Mouse (Mus musculus) hindbrain, embryonic 13.5 days (tissue): ENCODE data around the gene Rassf3. TPM values are rescaled to one million over a fixed set of nuclear protein-coding genes. Genes with fewer than 3 reads are reported as not detected.
A peak's percentile ranks its signal among the peaks of the same experiment; 100 is the strongest.

Experiments used
- ATAC-seq: fragments of 200-750 bp; cut with Nextera tagmentation; 2 replicates; pipeline ENCODE4 v1.8.0; 2017; ENCODE audit warnings: moderate TSS enrichment; ENCODE audit not compliant: low FRiP score
- H3K27ac ChIP-seq: fragments of 300-500 bp; sonication (generic); 2 replicates; pipeline ENCODE4 v1.5.1; 2015; ENCODE audit warnings: inconsistent platforms, mild to moderate bottlenecking, moderate library complexity
- H3K27me3 ChIP-seq: fragments of 300-500 bp; sonication (generic); 2 replicates; pipeline ENCODE4 v1.6.1; 2015; ENCODE audit warnings: mild to moderate bottlenecking, inconsistent platforms
- H3K36me3 ChIP-seq: fragments of 300-500 bp; sonication (generic); 2 replicates; pipeline ENCODE4 v1.6.1; 2015; ENCODE audit warnings: mild to moderate bottlenecking, inconsistent platforms
- H3K4me1 ChIP-seq: fragments of 300-500 bp; sonication (generic); replicated peaks from 2 replicates; pipeline ENCODE4 v1.6.1; 2015; ENCODE audit warnings: inconsistent platforms
- H3K4me2 ChIP-seq: fragments of 300-500 bp; sonication (generic); 2 replicates; pipeline ENCODE4 v1.6.1; 2015; ENCODE audit warnings: inconsistent platforms, mild to moderate bottlenecking, moderate library complexity
- H3K4me3 ChIP-seq: fragments of 300-500 bp; sonication (generic); 2 replicates; pipeline ENCODE4 v1.5.1; 2015; ENCODE audit warnings: mild to moderate bottlenecking, inconsistent platforms
- H3K9ac ChIP-seq: fragments of 300-500 bp; sonication (generic); 2 replicates; pipeline ENCODE4 v1.6.1; 2015; ENCODE audit warnings: mild to moderate bottlenecking, inconsistent platforms
- H3K9me3 ChIP-seq: fragments of 300-500 bp; sonication (generic); 2 replicates; pipeline ENCODE4 v1.6.1; 2016; ENCODE audit warnings: inconsistent platforms
- WGBS: fragments of 180-500 bp; shearing (Covaris S2); methylation state at CpG from one replicate; pipeline ENCODE4 v1.1.7; 2015; 5-methylcytosine and 5-hydroxymethylcytosine counted together
- polyA plus RNA-seq: library from polyadenylated mRNA; unstranded; fragments of >200 nt; fragmentation: Nextera tagmentation; extraction: Ambion mirVana; gene quantifications from 2 replicates; pipeline ENCODE4 v1.2.1, GENCODE M21; 2015

The Rassf3 gene
- 5.2 and 5.3 TPM in 2 replicates for polyA plus RNA-seq

- peaks cover 38% of the 10 kb centered on the region for H3K4me1 ChIP-seq
- ATAC-seq: peak; percentile 90
- 1% methylated on average over 33 of the region's 62 CpGs for WGBS
- H3K4me3 ChIP-seq: peak within 1 kb of the TSS; percentile 59
- H3K9ac ChIP-seq: peak within 1 kb of the TSS; percentile 77
- H3K4me2 ChIP-seq: peak within 1 kb of the TSS; percentile 96
- peak within 1 kb of the TSS; percentile 42 for H3K27ac ChIP-seq
- no peaks in the 10 kb centered on the region for H3K36me3 ChIP-seq
- no peaks in the 10 kb centered on the region for H3K9me3 ChIP-seq
- peaks cover 27% of the 10 kb centered on the region for H3K27me3 ChIP-seq
These were observed at the start of gene Rassf3 for GRCm38 (mm10) chr10:121476190-121476967. Rassf3 (minus strand) TSS chr10:121476347.

GRCm38 (mm10) chr10:121520923-121521585 is 44.9 kb upstream of the Rassf3 start:
- Histone ChIP-seq H3K4me1 (peaks cover 13% of the 10 kb centered on the region; the same call in 1 of the 2 replicates), H3K27me3 (no peaks in the 10 kb centered on the region), H3K9me3 (no peaks in the 10 kb centered on the region), H3K27ac (peak overlapping the region; percentile 25; the same call in 1 of the 2 replicates), H3K4me2 (peak overlapping the region; percentile 6; the same call in 1 of the 2 replicates), H3K4me3 (no peak overlapping the region), H3K36me3 (no peaks in the 10 kb centered on the region), H3K9ac (no peak overlapping the region)
- peak; percentile 24; the same call in 1 of the 2 replicates for ATAC-seq
- 11% methylated on average over 12 of the region's 12 CpGs for WGBS

- no peaks in the 10 kb centered on the region for H3K9me3 ChIP-seq
- no peak overlapping the region for H3K27ac ChIP-seq
- no peak overlapping the region for H3K9ac ChIP-seq
- WGBS: 79% methylated on average over 2 of the region's 2 CpGs
- H3K27me3 ChIP-seq: no peaks in the 10 kb centered on the region
- peaks cover 14% of the 10 kb centered on the region; the same call in 1 of the 2 replicates for H3K4me1 ChIP-seq
- H3K4me2 ChIP-seq: no peak overlapping the region
- no peaks in the 10 kb centered on the region for H3K36me3 ChIP-seq
- no peak for ATAC-seq
- H3K4me3 ChIP-seq: no peak overlapping the region
These were observed 43.6 kb upstream of the Rassf3 start for GRCm38 (mm10) chr10:121519710-121520109.

GRCm38 (mm10) chr10:121516008-121516600 is 40.0 kb upstream of the Rassf3 start:
- no peak overlapping the region for H3K4me2 ChIP-seq
- peak; percentile 59 for ATAC-seq
- H3K27ac ChIP-seq: no peak overlapping the region
- no peaks in the 10 kb centered on the region for H3K27me3 ChIP-seq
- no peaks in the 10 kb centered on the region for H3K36me3 ChIP-seq
- no peak overlapping the region for H3K4me3 ChIP-seq
- 32% methylated on average over 18 of the region's 18 CpGs for WGBS
- no peaks in the 10 kb centered on the region for H3K9me3 ChIP-seq
- peaks cover 7% of the 10 kb centered on the region; the same call in 1 of the 2 replicates for H3K4me1 ChIP-seq
- H3K9ac ChIP-seq: no peak overlapping the region

- ATAC-seq: 0 out of 2 replicates have a peak, but pooled peaks have one; percentile 11
- no peak overlapping the region for H3K4me3 ChIP-seq
- H3K36me3 ChIP-seq: no peaks in the 10 kb centered on the region
- H3K9ac ChIP-seq: no peak overlapping the region
- H3K27ac ChIP-seq: no peak overlapping the region
- H3K4me2 ChIP-seq: peak overlapping the region; percentile 11; the same call in 1 of the 2 replicates
- H3K9me3 ChIP-seq: no peaks in the 10 kb centered on the region
- H3K27me3 ChIP-seq: no peaks in the 10 kb centered on the region
- peaks cover 32% of the 10 kb centered on the region for H3K4me1 ChIP-seq
- WGBS: 23% methylated on average over 24 of the region's 24 CpGs
These were observed 33.9 kb upstream of the Rassf3 start for GRCm38 (mm10) chr10:121509751-121510643.

- ATAC-seq: no peak
- H3K9me3 ChIP-seq: no peaks in the 10 kb centered on the region
- 92% methylated on average over 16 of the region's 16 CpGs for WGBS
These were observed 31.8 kb upstream of the Rassf3 start for GRCm38 (mm10) chr10:121507755-121508544.

GRCm38 (mm10) chr10:121506731-121507583 is 30.8 kb upstream of the Rassf3 start:
- peak overlapping the region; percentile 79; the same call in 1 of the 2 replicates for H3K27ac ChIP-seq

More at GRCm38 (mm10) chr10:121507755-121508544, 31.8 kb upstream of the Rassf3 start:
- Histone ChIP-seq H3K9ac (no peak overlapping the region), H3K36me3 (no peaks in the 10 kb centered on the region), H3K27me3 (no peaks in the 10 kb centered on the region), H3K4me3 (no peak overlapping the region), H3K4me2 (no peak overlapping the region), H3K4me1 (peaks cover 36% of the 10 kb centered on the region), H3K27ac (no peak overlapping the region)

GRCm38 (mm10) chr10:121505929-121506328 is 29.8 kb upstream of the Rassf3 start:
- Histone ChIP-seq H3K27me3 (no peaks in the 10 kb centered on the region), H3K9me3 (no peaks in the 10 kb centered on the region), H3K4me1 (peaks cover 36% of the 10 kb centered on the region), H3K4me3 (peak overlapping the region; percentile 40; the same call in 1 of the 2 replicates), H3K27ac (peak overlapping the region; percentile 79), H3K36me3 (no peaks in the 10 kb centered on the region), H3K9ac (0 out of 2 replicates have a peak overlapping the region, but pooled peaks have one; percentile 62), H3K4me2 (peak overlapping the region; percentile 58)
- WGBS: 57% methylated on average over 7 of the region's 7 CpGs
- no peak for ATAC-seq

More at GRCm38 (mm10) chr10:121506731-121507583, 30.8 kb upstream of the Rassf3 start:
- 40% methylated on average over 29 of the region's 29 CpGs for WGBS
- Histone ChIP-seq H3K27me3 (no peaks in the 10 kb centered on the region), H3K4me1 (peaks cover 36% of the 10 kb centered on the region), H3K4me2 (no peak overlapping the region), H3K9me3 (no peaks in the 10 kb centered on the region), H3K9ac (peak overlapping the region; percentile 13; the same call in 1 of the 2 replicates), H3K36me3 (no peaks in the 10 kb centered on the region), H3K4me3 (no peak overlapping the region)
- ATAC-seq: no peak

GRCm38 (mm10) chr10:121504973-121505911 is 29.1 kb upstream of the Rassf3 start:
- Histone ChIP-seq H3K27me3 (no peaks in the 10 kb centered on the region), H3K27ac (peak overlapping the region; percentile 79), H3K36me3 (no peaks in the 10 kb centered on the region), H3K9ac (peak overlapping the region; percentile 62), H3K4me3 (peak overlapping the region; percentile 40), H3K4me2 (peak overlapping the region; percentile 58), H3K9me3 (no peaks in the 10 kb centered on the region), H3K4me1 (peaks cover 33% of the 10 kb centered on the region)
- 18% methylated on average over 35 of the region's 35 CpGs for WGBS
- ATAC-seq: peak; percentile 90
